Mouse (Mus musculus): ENCODE measurements around the gene Git2. TPM values are rescaled to one million over a fixed set of nuclear protein-coding genes. Genes with fewer than 3 reads are reported as not detected.

The Git2 gene
- total RNA-seq, 2 experiments from 2014 or later, result 41.1 to 48.5 TPM

GRCm38 (mm10) chr5:114689700-114690366 lies 85.5 kb downstream of the Git2 start:
- no peak for DNase-seq (ENCODE audit: low spot score in 2 of 2)

- peak in 1 of 2 experiments; percentile 62 for DNase-seq (ENCODE audit: low spot score in 2 of 2)
Measured at GRCm38 (mm10) chr5:114688703-114689102, 86.6 kb downstream of the Git2 start.

GRCm38 (mm10) chr5:114687901-114688300 lies 87.4 kb downstream of the Git2 start:
- DNase-seq (ENCODE audit: low spot score in 2 of 2), result no peak

- no peak for DNase-seq (ENCODE audit: low spot score in 2 of 2)
Measured at GRCm38 (mm10) chr5:114686726-114687210, 88.5 kb downstream of the Git2 start.

GRCm38 (mm10) chr5:114685986-114686385 lies 89.3 kb downstream of the Git2 start:
- DNase-seq (ENCODE audit: low spot score in 2 of 2), result no peak

- DNase-seq (ENCODE audit: low spot score in 2 of 2), result no peak
Measured at GRCm38 (mm10) chr5:114681717-114682116, 93.6 kb downstream of the Git2 start.

GRCm38 (mm10) chr5:114680676-114681285 lies 94.5 kb downstream of the Git2 start:
- no peak for DNase-seq (ENCODE audit: low spot score in 2 of 2)

GRCm38 (mm10) chr5:114679841-114680591 lies 95.3 kb downstream of the Git2 start:
- DNase-seq (ENCODE audit: low spot score in 2 of 2), result no peak

Small RNA genes lying within 50 kb of the gene (microRNA-seq; reads per million reads assigned to microRNA genes)
- gene Mir7028, result 0 to 0.45 reads per million in 2 experiments

Other genes starting within 250 kb of the Git2 start
- 1 to 10 TPM; 7.6 to 7.8 TPM for gene Fam222a, start 207.5 kb downstream of the Git2 start, total RNA-seq (2021)
- 1 to 10 TPM; 2.2 to 5.7 TPM for gene Trpv4, start 117.1 kb downstream of the Git2 start, total RNA-seq (2021)
- gene Gltp, start 84.5 kb downstream of the Git2 start, total RNA-seq (2021), result 10 to 100 TPM; 49.7 to 55.7 TPM
- 10 to 100 TPM; 12.1 to 13.1 TPM for gene Tchp, start 67.8 kb downstream of the Git2 start, total RNA-seq (2021)
- 10 to 100 TPM; 41.7 to 42.3 TPM for gene Ankrd13a, start 840 bp downstream of the Git2 start, total RNA-seq (2021)
- 100 to 1,000 TPM; 148 to 161 TPM for gene 1500011B03Rik, start 48.0 kb upstream of the Git2 start, total RNA-seq (2021)
- not detected for gene 4930519G04Rik, start 78.1 kb upstream of the Git2 start, total RNA-seq (2021)
- under 1 TPM; 0.88 to 0.97 TPM for gene Gm9936, start 83.2 kb upstream of the Git2 start, total RNA-seq (2021)
- 1 to 10 TPM in 1 of 2 experiments, under 1 TPM in 1; 0.64 to 1.4 TPM for gene Oasl2, start 121.4 kb upstream of the Git2 start, total RNA-seq (2021)
- gene Oasl1, start 147.7 kb upstream of the Git2 start, total RNA-seq (2021), result not detected
- gene 2210016L21Rik, start 166.6 kb upstream of the Git2 start, total RNA-seq (2021), result 100 to 1,000 TPM; 187 to 201 TPM
- not detected for gene Hnf1a, start 195.6 kb upstream of the Git2 start, total RNA-seq (2021)
- gene Sppl3, start 235.6 kb upstream of the Git2 start, total RNA-seq (2021), result 10 to 100 TPM; 89.6 to 90.5 TPM